In the genomic region with DNA sequence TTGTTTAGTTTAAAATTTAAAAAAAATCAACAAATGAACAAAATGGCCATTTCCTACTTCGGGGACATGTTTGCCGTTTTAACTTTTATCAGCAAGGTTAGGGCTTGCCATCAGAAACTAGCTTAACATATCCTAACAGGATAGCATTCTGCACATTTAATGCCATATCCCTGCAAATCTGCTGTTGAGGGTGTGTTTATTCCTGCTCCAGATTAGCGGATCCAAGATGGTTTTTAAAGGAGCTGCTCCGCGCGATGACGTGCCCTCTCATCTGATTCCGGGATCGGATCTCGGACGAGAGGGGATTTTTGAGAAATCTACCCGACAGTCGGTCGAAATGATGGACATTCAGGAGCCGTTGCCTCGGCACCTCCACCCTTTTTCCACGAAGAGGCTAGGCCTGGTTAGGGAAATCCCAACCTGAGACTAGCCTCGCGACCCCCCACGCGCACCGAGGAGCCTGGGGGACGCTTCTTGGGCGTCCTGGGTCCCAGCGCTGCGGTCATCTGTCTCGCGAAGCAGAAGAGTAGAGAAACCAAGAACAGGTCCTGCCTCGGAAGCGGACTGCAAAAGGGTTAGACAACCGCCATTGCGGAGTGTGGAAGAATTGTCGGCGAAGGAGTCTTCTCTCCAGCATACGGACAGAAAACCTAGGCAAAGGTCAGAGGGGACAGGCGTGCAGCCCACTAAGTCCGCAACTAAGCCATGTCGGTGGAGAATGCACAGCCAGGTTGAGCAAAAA, we compare ENCODE assay signal across 9 mouse cellular contexts. TPM values are rescaled to one million over a fixed set of nuclear protein-coding genes. Genes with fewer than 3 reads are reported as not detected.
DNase-seq lines count a peak whose midpoint lies in the region; ATAC-seq and TF ChIP-seq lines count a peak whose summit lies in the region.
"Had no signal": no experiment of that assay in that cellular context is flagged by ENCODE, and none has a peak within 500 bp of the region (broad histone marks: within the 10 kb centered on the region; RNA-seq: fewer than 3 reads in every experiment).

No protein-coding gene starts in this region.

- H3K9ac ChIP-seq in embryonic facial prominence, embryonic 14.5 days (ENCODE audit: low read depth, low read length) = no peak overlapping the region
- H3K9ac ChIP-seq in intestine, embryonic 16.5 days (ENCODE audit: low read depth, low read length) = no peak overlapping the region
- no peak overlapping the region for H3K9ac ChIP-seq in neural tube, embryonic 15.5 days (replicated peaks)

- intact Hi-C loops in left cerebral cortex, postnatal 4 days (cut with DNase I) = loop anchor here (5.0 kb wide), 2 partner anchors 80 to 200 kb away; no protein-coding TSS in a partner anchor

- peak overlapping the region; percentile 47 for H3K4me2 ChIP-seq in embryonic facial prominence, embryonic 14.5 days (ENCODE audit: low read depth, low read length)
- no peak overlapping the region for H3K4me2 ChIP-seq in intestine, embryonic 16.5 days (ENCODE audit: low read depth, low read length)
- peak overlapping the region; percentile 51 for H3K4me2 ChIP-seq in neural tube, embryonic 15.5 days

- no peak for ATAC-seq in embryonic facial prominence, embryonic 14.5 days (ENCODE audit: low read depth)
- no peak for ATAC-seq in intestine, embryonic 16.5 days
- ATAC-seq in neural tube, embryonic 15.5 days (ENCODE audit: low FRiP score) = no peak
- no peak for ATAC-seq in activated CD4-positive, CD25-positive, alpha-beta regulatory T cell, adult 4 months

- no peak for TF ChIP-seq CTCF in lung, adult 2 months (IDR thresholded peaks at IDR 0.05; ENCODE audit: insufficient read depth, low read length)

- 4% methylated on average over 38 of the region's 38 CpGs for WGBS in lung, adult 2 months
- 3% methylated on average over 38 of the region's 38 CpGs for WGBS in embryonic facial prominence, embryonic 14.5 days
- 3% methylated on average over 38 of the region's 38 CpGs for WGBS in intestine, embryonic 16.5 days
- 2% methylated on average over 38 of the region's 38 CpGs for WGBS in neural tube, embryonic 15.5 days

- peak; percentile 6 for DNase-seq in lung, adult 2 months
- no peak for DNase-seq in lung, adult 18-20 months
- DNase-seq in embryonic facial prominence, embryonic 14.5 days (ENCODE audit: low spot score) = no peak
- DNase-seq in cerebellum, postnatal 36 days = no peak
- no peak for DNase-seq in left cerebral cortex, postnatal 4 days

- no peaks in the 10 kb centered on the region for H3K9me3 ChIP-seq in embryonic facial prominence, embryonic 14.5 days (ENCODE audit: control insufficient read depth, low read length)
- no peaks in the 10 kb centered on the region for H3K9me3 ChIP-seq in intestine, embryonic 16.5 days (ENCODE audit: control insufficient read depth, low read length)
- H3K9me3 ChIP-seq in neural tube, embryonic 15.5 days (replicated peaks) = no peaks in the 10 kb centered on the region

- H3K4me1 ChIP-seq in lung, adult 2 months (ENCODE audit: control insufficient read depth, insufficient read depth, low read length) = no peaks in the 10 kb centered on the region
- H3K4me1 ChIP-seq in embryonic facial prominence, embryonic 14.5 days (ENCODE audit: control insufficient read depth, insufficient read depth, low read length) = peaks cover 7% of the 10 kb centered on the region
- no peaks in the 10 kb centered on the region for H3K4me1 ChIP-seq in intestine, embryonic 16.5 days (ENCODE audit: control insufficient read depth, insufficient read depth, low read length)
- H3K4me1 ChIP-seq in neural tube, embryonic 15.5 days = peaks cover 33% of the 10 kb centered on the region

- no peak overlapping the region for H3K27ac ChIP-seq in embryonic facial prominence, embryonic 14.5 days (replicated peaks; ENCODE audit: low read depth, low read length)
- H3K27ac ChIP-seq in intestine, embryonic 16.5 days (ENCODE audit: low read length) = no peak overlapping the region
- peak overlapping the region; percentile 62 for H3K27ac ChIP-seq in neural tube, embryonic 15.5 days (replicated peaks)

- TF ChIP-seq POLR2A in lung, adult 2 months (IDR thresholded peaks at IDR 0.05; ENCODE audit: borderline replicate concordance, extremely low read depth, low read depth, low read length) = no peak

- no peaks in the 10 kb centered on the region for H3K36me3 ChIP-seq in embryonic facial prominence, embryonic 14.5 days (ENCODE audit: control insufficient read depth, insufficient read depth, low read length)
- no peaks in the 10 kb centered on the region for H3K36me3 ChIP-seq in intestine, embryonic 16.5 days (ENCODE audit: control insufficient read depth, insufficient read depth, low read length)
- H3K36me3 ChIP-seq in neural tube, embryonic 15.5 days = no peaks in the 10 kb centered on the region

- peaks cover 91% of the 10 kb centered on the region for H3K27me3 ChIP-seq in embryonic facial prominence, embryonic 14.5 days (replicated peaks; ENCODE audit: control insufficient read depth, insufficient read depth, low read length)
- peaks cover 79% of the 10 kb centered on the region for H3K27me3 ChIP-seq in intestine, embryonic 16.5 days (replicated peaks; ENCODE audit: control insufficient read depth, insufficient read depth, low read length)
- H3K27me3 ChIP-seq in neural tube, embryonic 15.5 days (replicated peaks) = peaks cover 59% of the 10 kb centered on the region

- H3K4me3 ChIP-seq in lung, adult 2 months (replicated peaks; ENCODE audit: extremely low read depth, low read depth, low read length) = no peak overlapping the region
- H3K4me3 ChIP-seq in embryonic facial prominence, embryonic 14.5 days (ENCODE audit: low read depth, low read length) = peak overlapping the region; percentile 26
- peak overlapping the region; percentile 5; the same call in 1 of the 2 replicates for H3K4me3 ChIP-seq in intestine, embryonic 16.5 days (ENCODE audit: low read length)
- peak overlapping the region; percentile 31 for H3K4me3 ChIP-seq in neural tube, embryonic 15.5 days (replicated peaks)

RNA-seq across cellular contexts. Expression of a gene that starts 8.3 kb away (rescaled TPM):
- 14.2 and 16.0 TPM in 2 replicates for polyA plus RNA-seq in lung, adult 2 months (2012; rRNA removed)
- polyA plus RNA-seq in embryonic facial prominence, embryonic 14.5 days (2014; fragmentation: Nextera tagmentation; extraction: Ambion mirVana) = 4.3 and 5.1 TPM in 2 replicates
- polyA plus RNA-seq in intestine, embryonic 16.5 days (2015; fragmentation: Nextera tagmentation; extraction: Ambion mirVana) = 0.12 and 0.24 TPM in 2 replicates
- polyA plus RNA-seq in neural tube, embryonic 15.5 days (2015; fragmentation: Nextera tagmentation; extraction: Ambion mirVana) = 11.1 and 13.4 TPM in 2 replicates
- not detected for polyA plus RNA-seq in activated CD4-positive, CD25-positive, alpha-beta regulatory T cell, adult 4 months (2017; shearing (Covaris generic))
- total RNA-seq in left cerebral cortex, postnatal 4 days (2021) = 10 to 100 TPM; 55.8 to 59.3 TPM
- polyA plus RNA-seq: liver, embryonic 16.5 days had no signal
